Mouse (Mus musculus) left cerebral cortex, adult 2 months (tissue): ENCODE measurements around the gene Ttc4. TPM values are rescaled to one million over a fixed set of nuclear protein-coding genes. Genes with fewer than 3 reads are reported as not detected.
A peak's percentile ranks its signal among the peaks of the same experiment; 100 is the strongest.

Experiments
- DNase-seq, 2 experiments: peaks; one replicate each; pipeline ENCODE4 v3.0.0; 2021 to 2022; ENCODE audit warnings: low spot score in 2 of 2, mixed read lengths in 1 of 2; ENCODE audit errors: extremely low spot score in 1 of 2
- H3K27ac ChIP-seq: fragments of 200-600 bp; 2 replicates; pipeline ENCODE4 v1.8.1; 2022
- H3K4me3 ChIP-seq: fragments of 200-600 bp; 2 replicates; pipeline ENCODE4 v1.8.1; 2022
- CTCF ChIP-seq: fragments of 200-600 bp; IDR thresholded peaks from 2 replicates; pipeline ENCODE4 v1.8.1; 2022; ENCODE audit warnings: antibody characterized with exemption, mild to moderate bottlenecking, moderate library complexity
- intact Hi-C: fragments of 180-260 bp; cut with DNase I; formaldehyde crosslinking; loops from one replicate; pipeline ENCODE4 v1.15.1; 2025
- long read RNA-seq, 2 experiments: library from polyadenylated mRNA; stranded (forward); transcript quantifications; one replicate each; pipeline ENCODE4 v2.0.0; 2021; ENCODE audit warnings: borderline mapping rate in 2 of 2
- total RNA-seq, 2 experiments: library from RNA; stranded (reverse); gene quantifications; 2 replicates each; pipeline ENCODE4 v1.2.3; 2021

Gene Ttc4
- total RNA-seq, result 10 to 100 TPM; 44.8 to 47.7 TPM
- long read RNA-seq, experiment 1, transcript Ttc4-201 (10 exons, 2,121 nt), result major isoform, 33 of 59 reads
- long read RNA-seq, experiment 1, partial matches to known transcripts, result 2 of 59 reads
- long read RNA-seq, experiment 1, other reads (novel, unspliced or antisense), result 24 of 59 reads
- long read RNA-seq, experiment 2, transcript Ttc4-201 (10 exons, 2,121 nt), result major isoform, 24 of 53 reads
- long read RNA-seq, experiment 2, partial matches to known transcripts, result 6 of 53 reads
- long read RNA-seq, experiment 2, other reads (novel, unspliced or antisense), result 23 of 53 reads

DNA sequence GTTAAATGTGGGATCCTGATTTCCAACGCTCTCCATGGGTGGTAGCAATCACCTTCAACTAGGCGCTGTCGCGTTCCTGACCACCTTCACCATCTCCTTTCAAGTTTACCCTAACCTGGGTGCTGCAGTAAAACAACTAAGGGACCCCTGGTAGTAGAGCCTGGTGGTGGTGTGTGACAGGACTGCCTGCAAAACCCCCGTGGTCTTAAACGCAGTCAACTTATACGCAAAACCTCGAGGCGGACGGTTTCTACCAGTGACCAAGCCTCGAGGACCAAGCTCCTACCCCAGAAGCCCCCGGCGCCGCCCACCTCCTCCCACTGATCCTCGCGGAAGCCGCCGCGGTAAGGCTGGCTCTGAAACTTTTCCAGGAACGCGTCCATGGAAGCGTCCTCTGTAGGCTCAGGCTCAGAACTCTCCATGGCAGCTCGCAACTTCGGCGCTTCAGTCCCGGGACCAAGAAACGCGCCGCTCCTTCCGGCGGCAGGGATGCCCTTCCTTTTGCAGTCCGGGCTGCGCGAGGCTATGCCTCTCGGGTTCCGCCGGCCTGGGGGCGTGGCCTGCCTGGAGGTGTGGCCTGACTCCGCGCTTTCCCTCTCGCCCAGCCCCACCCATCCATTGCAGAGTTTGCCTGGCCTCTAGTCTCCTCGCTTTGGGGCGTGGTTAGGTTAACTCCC is at the start of gene Ttc4:
TSS of gene Ttc4 (minus strand) at position 503 of the 677 bp plus-strand sequence.
- no peak for TF ChIP-seq CTCF
- peak within 1 kb of the TSS; percentile 53; the same call in 1 of the 2 replicates for H3K27ac ChIP-seq

GRCm38 (mm10) chr4:106720631-106721030 is 41.9 kb upstream of the Ttc4 start:
- no peak for DNase-seq
- TF ChIP-seq CTCF, result no peak

More for the DNA sequence above, at the start of gene Ttc4:
- H3K4me3 ChIP-seq, result peak within 1 kb of the TSS; percentile 72
- intact Hi-C loops, result no loop called here
- peak; percentile 85 to 88 for DNase-seq

DNA sequence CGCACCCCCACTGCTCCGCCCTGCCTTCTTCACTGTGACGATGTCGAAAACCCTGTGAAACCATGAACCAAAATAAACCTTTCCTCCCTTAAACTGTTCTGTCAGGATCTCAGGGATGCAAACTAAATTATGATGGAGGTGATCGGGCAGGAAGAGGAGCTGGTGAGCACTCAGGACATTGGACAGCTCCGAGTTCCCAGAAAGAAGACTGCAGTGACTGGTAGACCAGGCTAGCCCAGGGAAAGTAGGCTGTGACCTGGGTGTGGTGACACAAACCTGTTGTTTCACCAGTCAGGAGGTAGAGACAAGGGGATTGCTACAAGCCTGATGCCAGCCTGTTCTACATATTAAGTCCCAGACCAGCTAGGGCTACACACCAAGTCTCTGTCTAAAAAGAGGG is 34.9 kb upstream of the Ttc4 start:
- DNase-seq, result no peak
- no peak overlapping the region for H3K4me3 ChIP-seq
- TF ChIP-seq CTCF, result no peak
- no peak overlapping the region for H3K27ac ChIP-seq
- intact Hi-C loops, result no loop called here

More at GRCm38 (mm10) chr4:106720631-106721030, 41.9 kb upstream of the Ttc4 start:
- intact Hi-C loops, result no loop called here
- no peak overlapping the region for H3K4me3 ChIP-seq
- no peak overlapping the region for H3K27ac ChIP-seq

DNA sequence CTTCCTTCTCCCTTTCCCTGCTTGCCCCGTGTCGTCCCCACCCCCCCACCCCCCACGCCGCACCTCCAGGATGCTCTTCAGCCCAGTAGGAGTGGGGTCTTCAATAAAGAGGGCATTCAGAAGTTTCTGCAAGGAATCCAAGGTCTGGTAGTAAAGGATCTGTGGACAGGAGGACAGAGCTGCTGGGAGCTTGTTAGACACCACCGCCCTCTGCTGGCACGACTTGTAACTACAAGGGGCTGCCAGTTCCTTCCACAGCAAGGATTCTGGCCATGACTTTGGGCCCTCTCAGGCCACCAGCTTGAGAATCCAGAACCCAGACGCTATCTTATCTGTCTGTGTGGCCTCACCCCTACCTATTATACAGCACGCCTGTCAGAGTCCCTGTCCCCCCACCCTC is 29.7 kb upstream of the Ttc4 start:
- peak; percentile 77 to 89 for DNase-seq
- no peak overlapping the region for H3K4me3 ChIP-seq
- TF ChIP-seq CTCF, result peak; percentile 96
- H3K27ac ChIP-seq, result no peak overlapping the region
- intact Hi-C loops, result loop anchor here (1.0 to 10.0 kb wide), 3 partner anchors 77 to 234 kb away; no protein-coding TSS in a partner anchor

GRCm38 (mm10) chr4:106707957-106708356 is 29.2 kb upstream of the Ttc4 start:
- H3K27ac ChIP-seq, result no peak overlapping the region
- intact Hi-C loops, result loop anchor here (1.0 to 10.0 kb wide), 3 partner anchors 77 to 233 kb away; no protein-coding TSS in a partner anchor
- DNase-seq, result no peak
- no peak for TF ChIP-seq CTCF
- no peak overlapping the region for H3K4me3 ChIP-seq

DNA sequence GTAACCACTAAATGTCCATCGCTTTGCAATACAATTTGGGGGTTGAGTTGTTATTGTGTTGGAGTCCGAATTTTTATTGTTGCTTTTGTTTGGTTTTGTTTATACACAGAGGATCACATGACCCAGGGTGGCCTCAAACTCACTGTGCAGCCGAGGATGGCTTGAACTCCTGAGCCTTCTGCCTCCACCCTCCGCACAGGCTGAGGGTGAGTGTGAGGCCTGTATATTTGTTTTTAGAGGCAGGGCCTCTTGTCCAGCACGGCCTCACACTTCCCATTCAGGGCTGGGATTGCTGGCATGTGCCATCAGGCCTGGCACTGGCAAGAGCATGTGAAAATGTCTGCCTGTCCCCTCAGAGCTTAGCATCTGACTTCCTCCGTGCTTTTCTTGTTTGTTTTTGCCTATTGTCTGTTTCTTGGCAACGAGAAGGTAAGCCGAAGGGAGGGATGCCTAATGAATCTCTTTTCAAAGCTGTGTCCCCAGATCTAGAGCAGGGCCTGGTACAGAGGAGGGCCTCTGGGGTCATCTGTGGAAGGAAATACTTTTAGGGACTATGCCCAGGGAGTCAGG is 26.4 kb upstream of the Ttc4 start:
- no peak for DNase-seq
- H3K27ac ChIP-seq, result peak overlapping the region; percentile 81
- no peak for TF ChIP-seq CTCF
- intact Hi-C loops, result loop anchor here (10.0 kb wide), 1 partner anchor 230 kb away; no protein-coding TSS in a partner anchor
- no peak overlapping the region for H3K4me3 ChIP-seq

DNA sequence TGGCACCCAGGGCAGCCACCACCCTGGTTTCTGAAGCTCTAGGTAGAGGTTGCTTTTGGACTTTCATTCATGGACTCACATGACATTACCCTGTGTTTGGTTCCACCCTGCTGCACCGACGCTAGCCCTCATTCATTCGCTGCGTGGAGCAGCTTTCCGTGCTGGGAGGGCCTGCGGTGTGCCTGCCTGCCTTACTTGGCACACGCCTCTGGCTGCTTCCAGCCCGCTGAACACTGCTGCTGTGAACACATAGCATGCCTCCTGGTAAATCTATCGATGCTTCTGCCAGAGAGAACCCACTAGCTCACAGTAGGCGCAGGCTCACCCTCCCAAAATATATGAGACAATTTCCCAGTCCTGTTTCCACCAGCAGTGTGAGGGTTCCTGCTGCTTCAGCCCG is 25.7 kb upstream of the Ttc4 start:
- peak overlapping the region; percentile 81 for H3K27ac ChIP-seq
- intact Hi-C loops, result loop anchor here (10.0 kb wide), 1 partner anchor 230 kb away; no protein-coding TSS in a partner anchor
- DNase-seq, result peak; percentile 49 to 56
- H3K4me3 ChIP-seq, result no peak overlapping the region
- no peak for TF ChIP-seq CTCF

DNA sequence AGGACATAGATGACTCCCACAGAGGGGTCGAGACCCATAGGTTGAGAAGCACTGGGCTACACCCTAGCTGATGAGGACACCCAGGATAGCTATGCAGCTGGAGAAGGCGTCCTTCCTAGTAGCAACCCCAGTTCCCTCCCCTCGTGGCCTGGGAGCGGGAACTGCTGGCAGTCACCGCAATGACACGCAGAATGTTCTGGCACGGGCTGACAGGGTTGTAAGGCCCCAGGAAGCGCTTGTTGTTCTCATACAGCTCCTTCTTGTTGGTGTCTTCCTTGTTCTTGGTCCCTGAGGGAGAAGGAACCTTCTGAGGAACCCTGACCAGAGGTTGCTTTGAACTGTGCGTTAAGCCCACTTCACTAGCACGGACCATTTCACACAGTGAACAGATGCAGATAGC is 25.2 kb upstream of the Ttc4 start:
- intact Hi-C loops, result loop anchor here (10.0 kb wide), 1 partner anchor 229 kb away; no protein-coding TSS in a partner anchor
- no peak for DNase-seq
- no peak overlapping the region for H3K4me3 ChIP-seq
- TF ChIP-seq CTCF, result no peak
- peak overlapping the region; percentile 81 for H3K27ac ChIP-seq

- DNase-seq, result no peak
- peak overlapping the region; percentile 63 for H3K27ac ChIP-seq
- TF ChIP-seq CTCF, result no peak
- no peak overlapping the region for H3K4me3 ChIP-seq
- intact Hi-C loops, result loop anchor here (10.0 kb wide), 1 partner anchor 226 kb away; no protein-coding TSS in a partner anchor
Measured at GRCm38 (mm10) chr4:106700798-106701197, 22.1 kb upstream of the Ttc4 start.

GRCm38 (mm10) chr4:106699989-106700388 is 21.2 kb upstream of the Ttc4 start:
- TF ChIP-seq CTCF, result peak; percentile 45
- Histone ChIP-seq H3K4me3 (no peak overlapping the region), H3K27ac (peak overlapping the region; percentile 63)
- peak in 1 of 2 experiments; percentile 31 for DNase-seq
- intact Hi-C loops, result loop anchor here (10.0 kb wide), 1 partner anchor 225 kb away; no protein-coding TSS in a partner anchor

GRCm38 (mm10) chr4:106693841-106694430 is 15.2 kb upstream of the Ttc4 start:
- Histone ChIP-seq H3K4me3 (no peak overlapping the region), H3K27ac (no peak overlapping the region)
- intact Hi-C loops, result no loop called here
- no peak for TF ChIP-seq CTCF
- no peak for DNase-seq
